Mouse (Mus musculus) bone marrow macrophage, adult 2 months (primary cell): Measurements from ENCODE around the gene Rasip1.

Source experiments
- CTCF ChIP-seq: IDR thresholded peaks from 2 replicates; pipeline ENCODE4 v1.5.1; 2012; ENCODE audit warnings: low read depth, mild to moderate bottlenecking, low read length, moderate library complexity
- POLR2A ChIP-seq: IDR thresholded peaks from 2 replicates; pipeline ENCODE4 v1.6.1; 2012; ENCODE audit warnings: mild to moderate bottlenecking, low read depth, low read length, borderline replicate concordance

DNA sequence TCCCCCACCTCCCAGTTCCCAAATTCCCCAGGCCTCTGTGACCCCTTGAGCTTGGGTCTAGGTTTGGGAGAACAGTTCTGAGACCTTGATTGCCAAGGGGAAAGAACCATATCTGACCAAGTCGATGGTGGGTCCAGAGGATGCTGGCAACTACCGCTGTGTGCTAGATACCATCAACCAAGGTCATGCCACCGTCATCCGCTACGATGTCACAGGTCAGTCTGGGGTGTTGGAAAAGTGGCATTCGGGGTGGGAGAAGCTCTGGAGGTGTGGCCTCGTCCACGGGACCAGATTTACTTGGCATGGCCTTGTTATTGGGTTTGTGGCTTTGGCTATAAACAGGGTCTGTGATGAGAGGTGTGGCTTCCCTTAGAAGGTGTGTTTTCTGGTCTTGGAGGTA is 1.8 kb upstream of the Rasip1 start:
- TF ChIP-seq POLR2A (no peak), CTCF (no peak)
